Mouse (Mus musculus): ENCODE results near the gene Top3a. TPM values are rescaled to one million over a fixed set of nuclear protein-coding genes. Genes with fewer than 3 reads are reported as not detected.

Gene Top3a
- polyA plus RNA-seq, 1 experiment = 7.3 TPM

- H3K27me3 ChIP-seq (ENCODE audit: control insufficient read depth, insufficient read depth, low read length) = no peaks in the 10 kb centered on the region
- no peaks in the 10 kb centered on the region for H3K4me1 ChIP-seq (ENCODE audit: control insufficient read depth, insufficient read depth, insufficient read length)
- TF ChIP-seq POLR2A (IDR thresholded peaks at IDR 0.05; ENCODE audit: low read depth, low read length) (no peak), CTCF (IDR thresholded peaks at IDR 0.05; ENCODE audit: extremely low read depth, insufficient read depth, insufficient read length, insufficient replicate concordance) (no peak)
- 90% methylated on average over 2 of the region's 2 CpGs for WGBS
- peaks cover 15% of the 10 kb centered on the region for H3K36me3 ChIP-seq (ENCODE audit: control insufficient read depth, insufficient read depth, low read length)
- H3K27ac ChIP-seq (ENCODE audit: insufficient read depth, low read length) = no peak overlapping the region
- no peak overlapping the region for H3K4me3 ChIP-seq (ENCODE audit: extremely low read depth, insufficient read depth, insufficient read length)
- no peak for DNase-seq (ENCODE audit: low read depth in 1 of 2, low spot score in 2 of 2)
Measured at GRCm38 (mm10) chr11:60790472-60790871, 13.3 kb upstream of the Top3a start.

GRCm38 (mm10) chr11:60787595-60787994, 10.4 kb upstream of the Top3a start:
- DNase-seq (ENCODE audit: low read depth in 1 of 2, low spot score in 2 of 2) = no peak
- H3K4me3 ChIP-seq (ENCODE audit: extremely low read depth, insufficient read depth, insufficient read length) = no peak overlapping the region
- TF ChIP-seq CTCF (IDR thresholded peaks at IDR 0.05; ENCODE audit: extremely low read depth, insufficient read depth, insufficient read length, insufficient replicate concordance) (no peak), POLR2A (IDR thresholded peaks at IDR 0.05; ENCODE audit: low read depth, low read length) (no peak)
- H3K4me1 ChIP-seq (ENCODE audit: control insufficient read depth, insufficient read depth, insufficient read length) = no peaks in the 10 kb centered on the region
- WGBS = 60% methylated on average over 1 of the region's 1 CpGs
- no peak overlapping the region for H3K27ac ChIP-seq (ENCODE audit: insufficient read depth, low read length)
- peaks cover 31% of the 10 kb centered on the region for H3K36me3 ChIP-seq (ENCODE audit: control insufficient read depth, insufficient read depth, low read length)
- H3K27me3 ChIP-seq (ENCODE audit: control insufficient read depth, insufficient read depth, low read length) = no peaks in the 10 kb centered on the region

GRCm38 (mm10) chr11:60784179-60784922, 7.2 kb upstream of the Top3a start:
- peaks cover 19% of the 10 kb centered on the region for H3K4me1 ChIP-seq (ENCODE audit: control insufficient read depth, insufficient read depth, insufficient read length)
- WGBS = 85% methylated on average over 8 of the region's 8 CpGs
- H3K27me3 ChIP-seq (ENCODE audit: control insufficient read depth, insufficient read depth, low read length) = no peaks in the 10 kb centered on the region
- no peak overlapping the region for H3K27ac ChIP-seq (ENCODE audit: insufficient read depth, low read length)
- no peak overlapping the region for H3K4me3 ChIP-seq (ENCODE audit: extremely low read depth, insufficient read depth, insufficient read length)
- peaks cover 28% of the 10 kb centered on the region for H3K36me3 ChIP-seq (ENCODE audit: control insufficient read depth, insufficient read depth, low read length)
- TF ChIP-seq POLR2A (IDR thresholded peaks at IDR 0.05; ENCODE audit: low read depth, low read length) (no peak), CTCF (IDR thresholded peaks at IDR 0.05; ENCODE audit: extremely low read depth, insufficient read depth, insufficient read length, insufficient replicate concordance) (no peak)
- DNase-seq (ENCODE audit: low read depth in 1 of 2, low spot score in 2 of 2) = no peak

GRCm38 (mm10) chr11:60779673-60780189, 2.6 kb upstream of the Top3a start:
- H3K27me3 ChIP-seq (ENCODE audit: control insufficient read depth, insufficient read depth, low read length) = no peaks in the 10 kb centered on the region
- DNase-seq (ENCODE audit: low read depth in 1 of 2, low spot score in 2 of 2) = no peak
- TF ChIP-seq CTCF (IDR thresholded peaks at IDR 0.05; ENCODE audit: extremely low read depth, insufficient read depth, insufficient read length, insufficient replicate concordance) (no peak), POLR2A (IDR thresholded peaks at IDR 0.05; ENCODE audit: low read depth, low read length) (no peak)
- no peak overlapping the region for H3K4me3 ChIP-seq (ENCODE audit: extremely low read depth, insufficient read depth, insufficient read length)
- 95% methylated on average over 10 of the region's 10 CpGs for WGBS
- H3K36me3 ChIP-seq (ENCODE audit: control insufficient read depth, insufficient read depth, low read length) = peaks cover 12% of the 10 kb centered on the region
- H3K27ac ChIP-seq (ENCODE audit: insufficient read depth, low read length) = no peak overlapping the region
- peaks cover 28% of the 10 kb centered on the region for H3K4me1 ChIP-seq (ENCODE audit: control insufficient read depth, insufficient read depth, insufficient read length)

GRCm38 (mm10) chr11:60777801-60778370, 721 bp upstream of the Top3a start:
- TF ChIP-seq CTCF (IDR thresholded peaks at IDR 0.05; ENCODE audit: extremely low read depth, insufficient read depth, insufficient read length, insufficient replicate concordance) (no peak), POLR2A (IDR thresholded peaks at IDR 0.05; ENCODE audit: low read depth, low read length) (no peak)
- Histone ChIP-seq H3K27ac (ENCODE audit: insufficient read depth, low read length) (peak overlapping the region; percentile 76), H3K36me3 (ENCODE audit: control insufficient read depth, insufficient read depth, low read length) (no peaks in the 10 kb centered on the region; the same call in 1 of the 2 replicates), H3K27me3 (ENCODE audit: control insufficient read depth, insufficient read depth, low read length) (no peaks in the 10 kb centered on the region), H3K4me3 (ENCODE audit: extremely low read depth, insufficient read depth, insufficient read length) (peak overlapping the region; percentile 82), H3K4me1 (ENCODE audit: control insufficient read depth, insufficient read depth, insufficient read length) (peaks cover 28% of the 10 kb centered on the region)
- WGBS = 27% methylated on average over 16 of the region's 16 CpGs
- DNase-seq (ENCODE audit: low read depth in 1 of 2, low spot score in 2 of 2) = no peak

DNA sequence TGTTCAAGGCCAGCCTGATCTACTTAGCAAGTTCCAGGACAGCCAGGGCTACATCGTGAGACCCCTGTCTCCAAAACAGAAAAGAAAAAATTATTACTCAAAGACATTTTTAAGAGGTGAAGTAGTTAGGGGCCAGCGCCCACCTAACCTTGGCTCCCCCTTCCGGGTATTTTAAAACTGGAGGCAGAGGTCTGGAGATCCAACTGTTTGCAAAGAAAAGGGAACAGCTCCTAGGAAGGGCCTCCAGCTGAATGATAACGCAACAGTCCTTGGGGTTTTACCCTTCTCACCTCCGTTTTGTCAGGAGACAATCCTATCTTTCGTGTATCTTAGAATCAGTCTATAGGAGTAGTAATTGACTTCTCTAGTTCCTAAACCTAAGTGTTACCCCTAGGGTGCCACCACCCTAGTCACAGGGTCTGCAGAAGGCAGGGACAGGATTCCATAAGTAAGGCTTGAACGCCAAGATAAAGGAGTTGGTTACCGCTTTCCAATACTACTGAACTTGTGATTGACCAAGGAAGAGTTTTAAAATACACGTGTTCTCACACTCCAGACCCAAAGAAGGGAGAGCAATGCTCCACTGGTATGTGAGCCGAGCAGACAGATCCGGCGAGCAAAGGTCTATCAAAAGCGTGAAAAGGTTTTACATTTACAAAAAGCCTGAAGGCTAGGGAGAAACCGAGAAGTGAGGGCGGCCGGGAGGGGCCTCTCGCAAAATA, 897 bp downstream of the Top3a start:
- H3K27me3 ChIP-seq (ENCODE audit: control insufficient read depth, insufficient read depth, low read length) = no peaks in the 10 kb centered on the region
- H3K36me3 ChIP-seq (ENCODE audit: control insufficient read depth, insufficient read depth, low read length) = no peaks in the 10 kb centered on the region; the same call in 1 of the 2 replicates
- 4% methylated on average over 17 of the region's 17 CpGs for WGBS
- TF ChIP-seq CTCF (IDR thresholded peaks at IDR 0.05; ENCODE audit: extremely low read depth, insufficient read depth, insufficient read length, insufficient replicate concordance) = no peak
- TF ChIP-seq POLR2A (IDR thresholded peaks at IDR 0.05; ENCODE audit: low read depth, low read length) = no peak
- H3K27ac ChIP-seq (ENCODE audit: insufficient read depth, low read length) = peak overlapping the region; percentile 76
- peaks cover 26% of the 10 kb centered on the region for H3K4me1 ChIP-seq (ENCODE audit: control insufficient read depth, insufficient read depth, insufficient read length)
- DNase-seq (ENCODE audit: low read depth in 1 of 2, low spot score in 2 of 2) = no peak
- H3K4me3 ChIP-seq (ENCODE audit: extremely low read depth, insufficient read depth, insufficient read length) = peak overlapping the region; percentile 82
